Mouse (Mus musculus) hindbrain, embryonic 16.5 days (tissue): ENCODE data around the gene Map4k2. TPM values are rescaled to one million over a fixed set of nuclear protein-coding genes. Genes with fewer than 3 reads are reported as not detected.

Experiments
- ATAC-seq: fragments of 200-750 bp; cut with Nextera tagmentation; 2 replicates; pipeline ENCODE4 v1.8.0; 2017; ENCODE audit warnings: moderate TSS enrichment, moderate library complexity
- H3K27ac ChIP-seq: fragments of 300-500 bp; sonication (generic); 2 replicates; pipeline ENCODE4 v1.5.1; 2014; ENCODE audit warnings: low read depth, mild to moderate bottlenecking, control low read depth, low read length, moderate library complexity
- H3K27me3 ChIP-seq: fragments of 300-500 bp; sonication (generic); replicated peaks from 2 replicates; pipeline ENCODE4 v1.6.1; 2014; ENCODE audit warnings: low read length; ENCODE audit not compliant: control insufficient read depth, insufficient read depth
- H3K36me3 ChIP-seq: fragments of 300-500 bp; sonication (generic); 2 replicates; pipeline ENCODE4 v1.6.1; 2014; ENCODE audit warnings: mild to moderate bottlenecking, low read length, moderate library complexity, mixed read lengths; ENCODE audit not compliant: control insufficient read depth, insufficient read depth
- H3K4me1 ChIP-seq: fragments of 300-500 bp; sonication (generic); 2 replicates; pipeline ENCODE4 v1.6.1; 2014; ENCODE audit warnings: low read depth, low read length; ENCODE audit not compliant: control insufficient read depth, insufficient read depth
- H3K4me2 ChIP-seq: fragments of 300-500 bp; sonication (generic); 2 replicates; pipeline ENCODE4 v1.6.1; 2014; ENCODE audit warnings: mild to moderate bottlenecking, low read length, control low read depth, moderate library complexity
- H3K4me3 ChIP-seq: fragments of 300-500 bp; sonication (generic); 2 replicates; pipeline ENCODE4 v1.5.1; 2014; ENCODE audit warnings: mild to moderate bottlenecking, low read length, control low read depth, moderate library complexity
- H3K9ac ChIP-seq: fragments of 300-500 bp; sonication (generic); 2 replicates; pipeline ENCODE4 v1.6.1; 2014; ENCODE audit warnings: low read depth, mild to moderate bottlenecking, control low read depth, low read length, moderate library complexity
- H3K9me3 ChIP-seq: fragments of 300-500 bp; sonication (generic); 2 replicates; pipeline ENCODE4 v1.6.1; 2014; ENCODE audit warnings: mild to moderate bottlenecking, low read length, moderate library complexity; ENCODE audit not compliant: control insufficient read depth
- WGBS: fragments of 180-500 bp; shearing (Covaris S2); extraction: QIAGEN DNeasy Blood & Tissue Kit; methylation state at CpG from one replicate; pipeline ENCODE4 v1.1.7; 2014; 5-methylcytosine and 5-hydroxymethylcytosine counted together
- polyA plus RNA-seq: library from polyadenylated mRNA; unstranded; fragments of >200 nt; fragmentation: Nextera tagmentation; extraction: Ambion mirVana; gene quantifications from 2 replicates; pipeline ENCODE4 v1.2.1, GENCODE M21; 2015

Map4k2 gene
- polyA plus RNA-seq, 1 experiment from 2014 or later: 19.6 TPM

DNA sequence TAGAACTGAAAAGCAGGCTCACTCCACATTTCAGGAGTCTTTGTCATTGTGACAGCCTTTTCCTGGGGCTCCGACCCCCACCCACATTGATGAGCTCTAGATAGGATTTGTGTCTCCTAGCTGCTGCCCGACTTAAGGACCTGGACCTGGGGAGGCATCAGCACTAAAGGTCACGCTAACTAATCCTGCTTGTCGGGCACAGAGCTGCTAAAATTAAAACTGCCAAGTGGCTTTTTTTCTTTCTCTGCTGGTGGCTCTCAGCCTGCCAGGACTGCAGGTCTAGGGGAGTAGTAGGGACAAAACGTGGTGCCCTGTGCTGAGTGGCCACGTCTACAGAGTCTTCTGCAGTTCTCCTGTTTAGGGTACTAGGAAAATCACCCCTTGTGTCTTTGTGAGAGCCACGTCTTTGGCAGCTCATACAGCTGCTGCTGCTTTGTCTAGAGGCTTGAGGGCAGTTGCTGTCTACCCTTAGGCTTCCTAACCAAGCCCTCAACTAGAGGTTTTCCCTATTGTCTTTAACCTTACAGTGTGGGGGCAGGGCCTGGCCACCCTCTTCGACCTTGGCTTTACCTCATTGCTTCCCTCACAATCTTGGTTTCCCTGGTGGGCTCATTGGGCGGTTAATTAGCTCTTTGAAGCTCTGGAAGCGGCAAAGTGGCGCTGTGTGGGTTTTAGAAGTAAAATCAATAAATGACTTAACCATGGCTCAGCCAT lies 36.5 kb downstream of the Map4k2 start:
- peaks cover 7% of the 10 kb centered on the region for H3K4me1 ChIP-seq
- H3K9ac ChIP-seq: peak overlapping the region; percentile 27; the same call in 1 of the 2 replicates
- ATAC-seq: 0 out of 2 replicates have a peak, but pooled peaks have one; percentile 22
- H3K36me3 ChIP-seq: peaks cover 46% of the 10 kb centered on the region
- peak overlapping the region; percentile 34 for H3K27ac ChIP-seq
- no peaks in the 10 kb centered on the region for H3K9me3 ChIP-seq
- no peaks in the 10 kb centered on the region for H3K27me3 ChIP-seq
- H3K4me2 ChIP-seq: no peak overlapping the region
- 47% methylated on average over 11 of the region's 11 CpGs for WGBS
- no peak overlapping the region for H3K4me3 ChIP-seq

DNA sequence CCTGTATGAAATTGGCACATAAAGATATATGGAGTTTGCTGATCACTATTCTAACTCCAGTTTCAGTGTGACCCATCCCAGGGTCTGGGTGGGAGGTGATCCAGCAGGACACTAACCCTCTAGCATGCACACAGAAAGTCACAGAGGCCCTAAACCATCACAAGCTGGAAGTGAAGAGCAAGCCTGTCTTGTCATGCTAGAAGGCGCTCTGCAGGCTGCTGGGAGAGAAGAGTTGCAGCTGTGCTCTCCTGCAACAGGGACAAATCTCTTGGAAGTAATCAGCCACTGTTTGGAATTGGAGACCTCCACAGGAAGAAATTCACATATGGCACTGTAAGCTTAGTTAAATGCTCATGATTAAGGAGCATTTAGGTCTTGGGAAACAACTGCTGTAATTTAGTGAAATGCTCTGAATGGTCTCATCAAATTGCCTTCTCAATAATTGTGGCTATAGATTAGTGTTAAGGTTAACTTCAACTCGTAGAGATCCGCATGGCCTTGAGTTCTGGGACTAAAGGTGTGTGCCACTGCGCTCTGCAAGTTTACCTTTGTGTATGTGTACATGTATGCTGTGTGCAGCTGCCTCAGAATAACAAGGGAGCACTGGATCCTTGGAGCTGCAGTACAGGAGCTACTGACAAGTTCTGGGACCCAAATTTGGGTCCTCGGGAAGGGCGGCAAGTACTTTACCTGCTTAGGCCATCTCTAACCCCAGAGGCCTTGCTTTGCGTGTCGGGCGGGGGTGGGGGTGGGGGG lies 39.7 kb downstream of the Map4k2 start:
- Histone ChIP-seq H3K27ac (no peak overlapping the region), H3K27me3 (no peaks in the 10 kb centered on the region), H3K9ac (no peak overlapping the region), H3K4me1 (peaks cover 12% of the 10 kb centered on the region), H3K4me3 (no peak overlapping the region), H3K4me2 (no peak overlapping the region), H3K36me3 (peaks cover 19% of the 10 kb centered on the region), H3K9me3 (no peaks in the 10 kb centered on the region)
- WGBS: 93% methylated on average over 9 of the region's 9 CpGs
- no peak for ATAC-seq

DNA sequence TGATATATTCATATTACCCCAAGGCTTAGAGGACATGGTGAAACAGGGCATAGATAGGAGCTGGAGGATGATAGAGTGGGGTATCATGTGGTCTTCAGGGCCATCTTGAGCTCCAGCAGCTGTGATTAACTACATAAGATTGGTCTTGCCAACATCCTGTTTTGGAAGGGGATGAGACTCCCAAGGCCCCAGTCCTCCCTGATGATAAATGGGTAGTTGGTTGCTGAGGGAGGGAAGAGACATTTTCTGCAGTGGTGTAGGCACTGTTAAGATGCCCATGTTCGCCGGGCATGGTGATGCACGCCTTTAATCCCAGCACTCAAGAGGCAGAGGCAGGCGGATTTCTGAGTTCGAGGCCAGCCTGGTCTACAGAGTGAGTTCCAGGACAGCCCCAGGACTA lies 40.3 kb downstream of the Map4k2 start:
- H3K27me3 ChIP-seq: no peaks in the 10 kb centered on the region
- H3K4me3 ChIP-seq: no peak overlapping the region
- ATAC-seq: no peak
- H3K9me3 ChIP-seq: no peaks in the 10 kb centered on the region
- H3K27ac ChIP-seq: no peak overlapping the region
- no peak overlapping the region for H3K9ac ChIP-seq
- H3K4me1 ChIP-seq: peaks cover 12% of the 10 kb centered on the region
- no peak overlapping the region for H3K4me2 ChIP-seq
- 97% methylated on average over 5 of the region's 5 CpGs for WGBS
- peaks cover 12% of the 10 kb centered on the region for H3K36me3 ChIP-seq

DNA sequence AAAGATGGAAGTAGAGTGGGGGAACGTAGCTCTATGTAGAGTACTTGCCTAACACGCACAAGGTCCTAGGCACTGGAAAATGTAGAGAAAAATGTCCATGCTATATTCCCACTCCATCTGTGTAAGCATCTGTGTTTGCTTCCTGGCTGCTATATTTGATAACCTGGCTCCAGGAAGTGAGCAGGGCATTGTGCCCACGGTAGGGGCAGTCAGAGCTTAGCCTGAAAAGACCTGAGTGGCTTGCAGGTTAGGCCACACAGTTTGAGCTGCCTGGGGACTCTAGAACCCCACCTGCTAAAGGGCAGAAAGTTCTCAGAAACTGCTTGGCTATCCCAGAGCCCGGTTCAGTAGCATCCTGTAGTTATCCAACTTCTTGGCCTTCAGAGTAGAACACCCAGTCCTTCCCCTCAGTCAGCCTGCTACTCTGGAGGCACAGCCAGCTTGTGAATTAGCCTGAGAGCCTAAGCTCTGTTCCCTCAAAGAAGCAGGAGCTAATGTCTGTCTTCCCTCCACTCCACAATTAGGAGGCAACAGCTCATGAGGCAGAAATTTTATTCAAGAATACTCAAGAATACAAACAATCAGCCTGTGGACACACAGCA lies 41.5 kb downstream of the Map4k2 start:
- Histone ChIP-seq H3K27me3 (no peaks in the 10 kb centered on the region), H3K4me1 (peaks cover 9% of the 10 kb centered on the region), H3K36me3 (peaks cover under 1% of the 10 kb centered on the region; the same call in 1 of the 2 replicates), H3K27ac (no peak overlapping the region), H3K4me2 (no peak overlapping the region), H3K4me3 (no peak overlapping the region), H3K9ac (no peak overlapping the region), H3K9me3 (no peaks in the 10 kb centered on the region)
- WGBS: 78% methylated on average over 4 of the region's 4 CpGs
- no peak for ATAC-seq

DNA sequence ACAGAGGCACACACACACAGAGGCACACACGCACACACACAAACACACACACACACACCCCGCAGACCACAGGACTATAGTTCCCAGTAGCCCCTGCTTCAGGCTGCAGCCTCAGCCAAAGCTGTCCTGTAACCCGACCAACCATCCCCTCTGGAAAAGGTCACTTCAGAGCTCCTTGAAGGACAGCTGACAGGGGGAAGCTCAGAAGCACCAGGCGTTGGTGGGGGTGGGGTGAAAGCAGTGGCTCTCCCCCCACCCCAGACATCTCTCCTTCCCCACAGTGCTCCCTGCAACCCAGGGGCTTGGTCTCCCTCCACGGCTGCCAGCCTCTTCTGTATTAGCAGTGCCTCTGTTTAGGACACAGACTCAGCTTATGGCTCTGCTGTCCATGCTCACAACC lies 42.5 kb downstream of the Map4k2 start:
- Histone ChIP-seq H3K27me3 (no peaks in the 10 kb centered on the region), H3K36me3 (no peaks in the 10 kb centered on the region), H3K4me3 (no peak overlapping the region), H3K27ac (no peak overlapping the region; the same call in 1 of the 2 replicates), H3K9me3 (no peaks in the 10 kb centered on the region), H3K4me1 (0 out of 2 replicates have a peak, but pooled peaks cover 6% of the 10 kb centered on the region), H3K9ac (no peak overlapping the region), H3K4me2 (no peak overlapping the region)
- WGBS: 51% methylated on average over 5 of the region's 5 CpGs
- no peak for ATAC-seq

DNA sequence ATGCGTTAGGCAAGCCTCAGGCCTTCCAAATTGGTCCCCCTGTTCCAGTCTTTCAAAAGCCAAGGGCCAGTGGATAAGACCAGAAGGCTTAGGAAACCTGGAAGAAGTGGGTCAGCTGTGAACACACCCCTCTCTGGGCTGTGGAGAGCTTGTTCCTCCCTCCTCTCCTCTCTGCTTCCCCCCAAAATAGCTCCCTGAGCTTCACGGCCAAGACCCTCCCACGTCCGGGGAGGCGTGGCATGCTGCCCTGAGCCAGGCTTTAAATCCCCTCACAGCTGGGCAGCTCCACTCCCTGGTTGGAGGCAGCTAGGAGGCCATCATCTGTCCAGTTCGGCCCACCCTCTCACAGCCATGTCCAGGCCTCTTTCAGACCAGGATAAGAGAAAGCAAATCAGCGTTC lies 43.2 kb downstream of the Map4k2 start, which contains the start of gene Pygm:
Pygm (plus strand) TSS at position 272 of the 400 bp plus-strand sequence.
- H3K4me3 ChIP-seq: no peak within 1 kb of the TSS
- no peaks in the 10 kb centered on the region for H3K36me3 ChIP-seq
- no peak within 1 kb of the TSS; the same call in none of the 2 replicates for H3K27ac ChIP-seq
- no peak within 1 kb of the TSS; the same call in 1 of the 2 replicates for H3K9ac ChIP-seq
- 19% methylated on average over 7 of the region's 7 CpGs for WGBS
- 0 out of 2 replicates have a peak, but pooled peaks cover 6% of the 10 kb centered on the region for H3K4me1 ChIP-seq
- no peaks in the 10 kb centered on the region for H3K27me3 ChIP-seq
- H3K9me3 ChIP-seq: no peaks in the 10 kb centered on the region
- ATAC-seq: no peak
- H3K4me2 ChIP-seq: peak within 1 kb of the TSS; percentile 1; the same call in 1 of the 2 replicates

DNA sequence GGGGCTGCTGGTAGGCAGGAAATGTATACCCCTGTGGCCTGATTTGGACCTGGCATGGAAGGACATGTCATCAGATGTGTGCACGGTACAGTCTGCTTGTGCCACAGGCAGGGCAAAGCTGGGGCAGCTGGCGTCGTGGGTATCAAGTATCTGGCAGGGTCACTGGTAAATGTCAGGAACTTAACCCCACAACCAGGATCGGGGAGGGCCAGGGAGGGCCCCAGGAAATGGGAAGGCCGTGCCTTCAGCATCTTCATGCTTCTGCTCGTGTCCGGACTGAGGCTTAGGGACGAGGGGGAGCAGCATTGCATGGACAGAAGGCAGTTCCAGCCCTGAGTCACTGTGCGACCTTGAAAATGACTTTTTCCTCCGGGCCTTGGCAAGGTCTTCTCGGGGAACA lies 44.0 kb downstream of the Map4k2 start:
- no peak overlapping the region for H3K9ac ChIP-seq
- H3K27me3 ChIP-seq: no peaks in the 10 kb centered on the region
- peak overlapping the region; percentile 1; the same call in 1 of the 2 replicates for H3K4me2 ChIP-seq
- H3K4me1 ChIP-seq: 0 out of 2 replicates have a peak, but pooled peaks cover 8% of the 10 kb centered on the region
- H3K4me3 ChIP-seq: no peak overlapping the region
- no peak overlapping the region for H3K27ac ChIP-seq
- no peaks in the 10 kb centered on the region for H3K36me3 ChIP-seq
- 82% methylated on average over 11 of the region's 11 CpGs for WGBS
- no peaks in the 10 kb centered on the region for H3K9me3 ChIP-seq
- ATAC-seq: no peak

DNA sequence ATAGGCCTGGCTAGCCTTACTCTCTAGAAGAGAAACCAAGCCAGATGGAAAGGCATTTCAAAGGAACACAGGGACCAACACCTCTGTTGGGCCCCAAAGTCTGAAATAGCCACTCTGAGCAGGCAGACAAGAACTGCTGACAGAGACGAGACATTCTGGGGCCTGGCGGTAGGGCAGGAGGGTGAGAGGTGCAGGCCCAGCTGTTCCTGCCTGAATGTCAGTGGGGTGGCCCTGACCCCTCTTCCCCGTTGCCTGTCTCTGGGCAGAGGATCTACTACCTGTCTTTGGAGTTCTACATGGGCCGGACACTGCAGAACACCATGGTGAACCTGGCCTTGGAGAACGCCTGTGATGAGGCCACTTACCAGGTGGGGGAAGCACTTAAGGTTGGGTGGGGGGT lies 44.5 kb downstream of the Map4k2 start:
- Histone ChIP-seq H3K4me3 (no peak overlapping the region), H3K27me3 (no peaks in the 10 kb centered on the region), H3K27ac (no peak overlapping the region), H3K4me2 (no peak overlapping the region; the same call in 1 of the 2 replicates), H3K4me1 (0 out of 2 replicates have a peak, but pooled peaks cover 8% of the 10 kb centered on the region), H3K9me3 (no peaks in the 10 kb centered on the region), H3K36me3 (no peaks in the 10 kb centered on the region), H3K9ac (no peak overlapping the region)
- WGBS: 78% methylated on average over 5 of the region's 5 CpGs
- ATAC-seq: no peak

DNA sequence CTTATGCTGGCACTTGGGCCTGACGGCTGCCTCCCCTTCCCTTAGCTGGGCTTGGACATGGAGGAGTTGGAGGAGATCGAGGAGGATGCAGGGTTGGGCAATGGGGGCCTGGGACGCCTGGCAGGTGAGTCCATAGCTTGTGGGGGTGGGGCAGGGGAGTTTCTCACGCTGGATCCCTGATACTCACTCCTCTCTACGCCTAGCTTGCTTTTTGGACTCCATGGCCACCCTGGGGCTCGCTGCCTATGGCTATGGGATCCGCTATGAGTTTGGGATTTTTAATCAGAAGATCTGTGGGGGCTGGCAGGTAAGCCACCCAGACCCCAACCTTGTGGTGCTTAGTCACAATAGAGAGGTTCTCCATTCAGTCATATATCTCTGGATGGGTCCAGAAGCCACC lies 44.9 kb downstream of the Map4k2 start:
- ATAC-seq: no peak
- 88% methylated on average over 7 of the region's 7 CpGs for WGBS
- H3K4me3 ChIP-seq: no peak overlapping the region

More for the DNA sequence above, 44.9 kb downstream of the Map4k2 start:
- H3K4me2 ChIP-seq: no peak overlapping the region
- no peaks in the 10 kb centered on the region for H3K27me3 ChIP-seq
- H3K36me3 ChIP-seq: no peaks in the 10 kb centered on the region
- H3K9me3 ChIP-seq: no peaks in the 10 kb centered on the region
- H3K9ac ChIP-seq: no peak overlapping the region
- H3K4me1 ChIP-seq: 0 out of 2 replicates have a peak, but pooled peaks cover 8% of the 10 kb centered on the region
- H3K27ac ChIP-seq: no peak overlapping the region
